Mouse (Mus musculus) c-Kit-positive CD71-positive TER-119-negative erythroid progenitor cells, embryonic 14.5 days (primary cell): ENCODE measurements around the gene Cyp4v3.

Experiments used
- DNase-seq: peaks from one replicate; pipeline ENCODE4 v3.0.0-alpha.2; 2013; ENCODE audit warnings: low read depth

Gene Cyp4v3

GRCm38 (mm10) chr8:45320930-45321329 is 12.1 kb downstream of the Cyp4v3 start:
- no peak for DNase-seq

- no peak for DNase-seq
These were observed 22.0 kb downstream of the Cyp4v3 start for GRCm38 (mm10) chr8:45310967-45311366.

GRCm38 (mm10) chr8:45308366-45308765 is 24.6 kb downstream of the Cyp4v3 start, which contains the start of gene Gm45753:
TSS of gene Gm45753 (minus strand) at chr8:45308466.
- no peak for DNase-seq

- DNase-seq, result no peak
These were observed 27.5 kb downstream of the Cyp4v3 start for GRCm38 (mm10) chr8:45305479-45305878.

DNA sequence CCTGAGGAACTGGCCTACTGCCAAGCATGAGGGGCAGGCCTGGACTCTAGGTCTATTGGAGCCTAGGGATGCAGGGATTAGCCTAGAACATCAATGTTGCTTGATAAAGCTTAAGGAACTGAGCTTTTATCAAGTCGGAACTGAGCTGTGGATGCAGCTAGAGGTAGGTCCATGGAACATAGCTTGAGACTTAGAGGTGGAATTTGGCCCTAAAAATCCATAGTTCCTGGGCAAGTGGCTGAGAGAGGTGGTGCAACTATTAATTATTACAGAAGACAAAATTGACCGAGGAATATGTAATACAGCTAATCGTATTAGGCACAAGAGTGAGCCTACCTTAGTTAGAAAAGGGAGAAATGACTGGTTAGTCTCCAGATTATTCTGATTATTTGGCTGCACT is 28.7 kb downstream of the Cyp4v3 start:
- no peak for DNase-seq

DNA sequence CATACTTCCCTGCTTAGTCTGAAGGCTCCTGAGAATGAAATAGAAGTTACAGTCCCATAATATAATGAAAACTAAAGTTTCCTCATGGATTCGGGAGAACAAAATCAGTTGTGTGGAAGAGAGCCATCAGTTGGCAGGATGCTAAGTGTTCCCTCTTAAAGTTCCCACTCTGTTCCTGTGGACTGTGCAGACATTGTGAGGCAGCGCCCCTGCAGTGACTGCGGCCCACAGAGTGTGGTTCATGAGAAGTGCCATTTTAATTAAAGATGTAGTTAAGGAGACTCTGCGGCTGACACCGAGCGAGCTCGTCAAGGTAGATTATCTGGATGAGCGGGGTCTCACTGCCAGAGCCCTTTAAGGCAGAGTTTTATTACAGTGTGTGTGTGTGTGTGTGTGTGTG is 30.6 kb downstream of the Cyp4v3 start:
- DNase-seq, result no peak

GRCm38 (mm10) chr8:45295276-45295675 is 37.7 kb downstream of the Cyp4v3 start:
- DNase-seq, result no peak

- DNase-seq, result no peak
These were observed 38.3 kb downstream of the Cyp4v3 start, which contains the start of gene Klkb1 for GRCm38 (mm10) chr8:45294687-45295086. TSS of gene Klkb1 (minus strand) at chr8:45294859.

GRCm38 (mm10) chr8:45291790-45292189 is 41.2 kb downstream of the Cyp4v3 start:
- no peak for DNase-seq

- DNase-seq, result no peak
These were observed 51.4 kb downstream of the Cyp4v3 start for GRCm38 (mm10) chr8:45281630-45282029.

GRCm38 (mm10) chr8:45277453-45277852 is 55.6 kb downstream of the Cyp4v3 start:
- no peak for DNase-seq

DNA sequence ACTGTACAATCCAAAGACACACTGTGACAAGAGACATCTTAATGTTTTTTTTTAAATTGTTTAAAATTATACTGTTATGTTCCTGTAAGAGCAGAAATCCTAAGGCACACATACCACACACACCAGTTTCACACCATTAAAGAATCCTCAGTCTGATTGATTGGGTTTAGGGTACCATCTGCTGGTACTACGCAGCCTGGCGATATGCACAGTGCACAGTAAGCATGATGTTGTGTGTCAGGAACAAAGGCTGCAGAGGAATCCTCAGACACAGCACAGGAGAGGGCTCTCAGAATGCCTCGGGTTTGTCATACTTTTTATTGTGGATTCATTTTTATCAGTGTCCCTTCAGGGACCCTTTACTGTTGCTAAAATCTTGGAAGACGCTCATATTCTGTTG is 58.7 kb downstream of the Cyp4v3 start:
- no peak for DNase-seq

DNA sequence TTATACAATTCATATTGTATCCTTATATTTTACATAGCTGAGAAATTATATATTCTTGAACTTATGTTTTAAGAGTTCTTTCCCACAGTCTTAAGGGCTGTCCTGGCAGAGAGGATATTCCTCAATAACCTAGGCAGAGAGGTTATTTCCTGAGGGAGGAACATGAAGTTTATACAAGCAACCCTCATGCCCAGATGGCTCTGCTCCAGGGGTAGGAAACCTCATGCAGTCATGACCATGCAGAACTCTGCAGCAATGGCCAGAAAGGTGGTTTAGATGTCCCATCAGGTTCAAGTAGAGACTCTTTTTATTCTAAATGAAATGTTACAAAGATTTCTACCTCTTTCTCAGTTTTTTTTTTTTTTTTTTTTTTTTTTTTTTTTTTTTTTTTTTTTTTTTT is 64.0 kb downstream of the Cyp4v3 start:
- DNase-seq, result no peak

DNA sequence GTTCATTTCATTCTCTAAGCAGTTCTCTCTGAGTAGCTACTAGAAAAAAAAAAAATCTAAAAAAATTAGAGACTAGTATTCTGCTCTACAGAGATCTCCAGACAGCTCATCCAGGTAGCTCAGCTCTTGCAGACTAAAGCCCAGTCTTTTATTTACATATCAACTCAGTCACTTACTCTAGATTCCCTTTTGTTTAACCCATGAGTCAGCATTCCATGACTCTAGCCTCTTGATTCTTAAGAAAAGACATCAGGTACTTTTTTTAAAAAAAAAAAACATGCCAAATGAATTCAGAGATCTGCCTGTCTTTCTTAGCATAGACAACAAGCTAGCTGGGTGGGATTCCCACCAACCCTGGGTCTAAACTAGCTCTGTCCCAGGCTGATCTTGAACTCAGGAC is 64.5 kb downstream of the Cyp4v3 start:
- DNase-seq, result no peak

DNA sequence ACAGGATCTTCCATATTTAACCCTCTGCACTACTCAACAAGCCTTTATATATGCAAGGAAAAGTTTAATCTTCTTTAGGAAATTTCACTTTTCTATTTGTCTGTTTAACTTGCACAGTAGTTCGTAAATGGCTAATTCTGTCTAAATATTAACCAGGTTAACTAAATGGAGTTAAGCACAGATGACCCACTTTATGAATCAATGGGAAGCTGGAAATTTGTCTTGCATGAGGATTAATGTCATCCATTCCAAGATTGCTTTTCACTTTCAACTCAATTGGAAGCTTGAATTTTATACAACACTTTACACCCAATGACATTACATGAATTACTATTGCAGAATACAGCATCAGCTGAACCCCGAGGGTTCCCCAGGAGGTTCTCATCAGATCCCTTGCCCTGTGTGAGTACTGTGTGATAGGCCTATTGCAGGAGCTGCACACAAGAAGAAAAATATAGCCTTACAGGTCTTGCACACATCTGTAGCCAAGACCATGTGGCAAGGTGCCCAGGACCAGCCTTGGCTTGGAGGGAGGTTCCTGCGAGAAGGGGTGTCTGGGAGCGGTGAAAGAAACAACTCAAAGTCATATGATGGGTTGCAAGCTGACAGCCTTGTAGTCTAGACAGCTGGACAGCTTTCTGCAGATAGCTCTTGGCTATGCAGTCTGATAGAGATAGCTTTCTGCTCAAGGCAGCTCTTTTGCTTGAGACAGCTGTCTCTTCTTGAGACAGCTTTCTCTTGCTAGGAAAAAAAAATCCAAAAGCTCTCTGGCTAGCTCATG is 65.2 kb downstream of the Cyp4v3 start:
- no peak for DNase-seq

GRCm38 (mm10) chr8:45266993-45267392 is 66.0 kb downstream of the Cyp4v3 start:
- no peak for DNase-seq

GRCm38 (mm10) chr8:45264918-45265317 is 68.1 kb downstream of the Cyp4v3 start:
- no peak for DNase-seq

GRCm38 (mm10) chr8:45262851-45263250 is 70.2 kb downstream of the Cyp4v3 start:
- no peak for DNase-seq

- DNase-seq, result no peak
These were observed 71.1 kb downstream of the Cyp4v3 start, which contains the start of gene F11 for GRCm38 (mm10) chr8:45261920-45262319. TSS of gene F11 (minus strand) at chr8:45262031.

DNA sequence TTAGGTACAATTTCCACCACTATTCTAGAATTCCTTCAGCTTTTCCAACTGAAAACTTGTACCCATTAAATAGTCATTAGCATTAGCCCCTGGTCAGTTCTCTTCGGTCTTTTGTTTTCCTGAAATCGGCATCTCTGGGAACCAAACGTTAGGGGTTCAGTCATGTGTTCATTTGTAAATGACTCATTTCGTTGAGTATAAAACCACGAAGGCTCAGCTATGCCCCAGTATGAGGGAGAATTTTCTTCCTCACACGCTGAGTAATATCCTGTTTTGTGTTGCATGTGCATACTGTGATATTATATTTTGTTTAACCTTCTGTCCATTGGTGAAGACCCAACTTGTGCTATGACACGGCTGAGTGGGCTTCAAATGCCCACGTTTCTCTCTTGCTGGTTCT is 74.6 kb downstream of the Cyp4v3 start:
- no peak for DNase-seq

GRCm38 (mm10) chr8:45255040-45255439 is 78.0 kb downstream of the Cyp4v3 start:
- DNase-seq, result no peak
